Mouse (Mus musculus) neural tube, embryonic 11.5 days (tissue): ENCODE measurements around the gene Pias4. TPM values are rescaled to one million over a fixed set of nuclear protein-coding genes. Genes with fewer than 3 reads are reported as not detected.

Source experiments
- ATAC-seq: fragments of 200-750 bp; cut with Nextera tagmentation; 2 replicates; pipeline ENCODE4 v1.8.0; 2017; ENCODE audit warnings: moderate number of reproducible peaks, mild to moderate bottlenecking, moderate TSS enrichment, moderate library complexity; ENCODE audit not compliant: insufficient read depth, low FRiP score, low TSS enrichment
- DNase-seq: peaks from one replicate; pipeline ENCODE4 v3.0.0-alpha.2; 2015; ENCODE audit warnings: low spot score
- H3K27ac ChIP-seq: fragments of 300-500 bp; sonication (generic); 2 replicates; pipeline ENCODE4 v1.5.1; 2014; ENCODE audit warnings: low read depth, mild to moderate bottlenecking, low read length
- H3K27me3 ChIP-seq: fragments of 300-500 bp; sonication (generic); 2 replicates; pipeline ENCODE4 v1.6.1; 2014; ENCODE audit warnings: mild to moderate bottlenecking, low read length, mixed read lengths; ENCODE audit not compliant: control insufficient read depth, insufficient read depth
- H3K36me3 ChIP-seq: fragments of 300-500 bp; sonication (generic); 2 replicates; pipeline ENCODE4 v1.6.1; 2014; ENCODE audit warnings: mild to moderate bottlenecking, low read length, moderate library complexity, mixed read lengths; ENCODE audit not compliant: control insufficient read depth, insufficient read depth
- H3K4me1 ChIP-seq: fragments of 300-500 bp; sonication (generic); 2 replicates; pipeline ENCODE4 v1.6.1; 2014; ENCODE audit warnings: low read length, mixed read lengths; ENCODE audit not compliant: control insufficient read depth, insufficient read depth
- H3K4me2 ChIP-seq: fragments of 300-500 bp; sonication (generic); 2 replicates; pipeline ENCODE4 v1.6.1; 2014; ENCODE audit warnings: low read depth, mild to moderate bottlenecking, moderate library complexity
- H3K4me3 ChIP-seq: fragments of 300-500 bp; sonication (generic); 2 replicates; pipeline ENCODE4 v1.5.1; 2014; ENCODE audit warnings: low read depth, low read length
- H3K9ac ChIP-seq: fragments of 300-500 bp; sonication (generic); 2 replicates; pipeline ENCODE4 v1.6.1; 2014; ENCODE audit warnings: mild to moderate bottlenecking, low read length
- H3K9me3 ChIP-seq: fragments of 300-500 bp; sonication (generic); 2 replicates; pipeline ENCODE4 v1.6.1; 2016; ENCODE audit warnings: low read length; ENCODE audit not compliant: control insufficient read depth
- WGBS: fragments of 180-500 bp; shearing (Covaris S2); extraction: QIAGEN DNeasy Blood & Tissue Kit; methylation state at CpG from one replicate; pipeline ENCODE4 v1.1.7; 2014; 5-methylcytosine and 5-hydroxymethylcytosine counted together
- polyA plus RNA-seq: library from polyadenylated mRNA; unstranded; fragments of >200 nt; fragmentation: Nextera tagmentation; extraction: Ambion mirVana; gene quantifications from 2 replicates; pipeline ENCODE4 v1.2.1, GENCODE M21; 2014

The Pias4 gene
- polyA plus RNA-seq, 1 experiment from 2014 or later: 68.3 TPM

DNA sequence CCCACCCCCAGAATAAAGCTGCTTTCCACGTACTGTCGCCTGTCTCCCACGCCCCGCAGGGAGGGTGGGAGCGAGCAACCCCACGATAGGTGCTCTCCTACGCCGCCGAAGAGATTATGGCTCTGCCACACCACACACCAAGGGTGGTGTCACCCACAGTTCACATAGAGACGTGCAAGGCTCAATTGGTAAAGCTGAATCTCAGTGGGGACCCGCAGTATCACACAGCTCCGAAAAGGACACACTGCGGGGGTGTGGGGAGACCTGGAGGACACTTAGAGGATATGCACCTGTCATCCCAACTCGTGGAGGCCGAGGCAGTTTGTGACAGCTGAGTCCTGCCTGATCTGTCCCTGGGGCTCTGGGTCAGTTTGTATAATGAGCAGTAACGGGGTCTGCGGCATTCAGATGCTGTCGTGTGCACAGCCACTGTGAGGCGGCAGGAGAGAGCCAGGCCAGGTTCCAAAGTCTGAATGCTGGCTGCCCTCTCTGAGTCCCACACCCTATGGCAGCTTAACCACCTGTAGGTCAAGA lies 25.3 kb upstream of the Pias4 start:
- peak overlapping the region; percentile 58 for H3K4me3 ChIP-seq
- 0 out of 2 replicates have a peak, but pooled peaks cover 3% of the 10 kb centered on the region for H3K36me3 ChIP-seq
- DNase-seq: peak; percentile 56
- H3K27me3 ChIP-seq: peaks cover 26% of the 10 kb centered on the region
- 4% methylated on average over 19 of the region's 19 CpGs for WGBS
- peak overlapping the region; percentile 95 for H3K4me2 ChIP-seq
- peak; percentile 38 for ATAC-seq
- peak overlapping the region; percentile 80 for H3K27ac ChIP-seq
- no peaks in the 10 kb centered on the region for H3K9me3 ChIP-seq
- H3K9ac ChIP-seq: peak overlapping the region; percentile 77
- peaks cover 13% of the 10 kb centered on the region for H3K4me1 ChIP-seq

GRCm38 (mm10) chr10:81192270-81192967 lies 24.7 kb upstream of the Pias4 start:
- WGBS: 2% methylated on average over 54 of the region's 93 CpGs
- peak overlapping the region; percentile 77 for H3K9ac ChIP-seq
- ATAC-seq: peak; percentile 62

GRCm38 (mm10) chr10:81191342-81191982 lies 23.7 kb upstream of the Pias4 start:
- Histone ChIP-seq H3K36me3 (0 out of 2 replicates have a peak, but pooled peaks cover 3% of the 10 kb centered on the region), H3K9ac (no peak overlapping the region), H3K27ac (peak overlapping the region; percentile 80), H3K27me3 (peaks cover 26% of the 10 kb centered on the region), H3K4me2 (peak overlapping the region; percentile 95; the same call in 1 of the 2 replicates), H3K4me3 (no peak overlapping the region), H3K4me1 (peaks cover 13% of the 10 kb centered on the region), H3K9me3 (no peaks in the 10 kb centered on the region)
- 91% methylated on average over 18 of the region's 18 CpGs for WGBS
- DNase-seq: no peak
- no peak for ATAC-seq

More at GRCm38 (mm10) chr10:81192270-81192967, 24.7 kb upstream of the Pias4 start:
- peak overlapping the region; percentile 58 for H3K4me3 ChIP-seq
- 0 out of 2 replicates have a peak, but pooled peaks cover 3% of the 10 kb centered on the region for H3K36me3 ChIP-seq
- peak overlapping the region; percentile 95 for H3K4me2 ChIP-seq
- DNase-seq: peak; percentile 86
- peaks cover 13% of the 10 kb centered on the region for H3K4me1 ChIP-seq
- H3K9me3 ChIP-seq: no peaks in the 10 kb centered on the region
- H3K27me3 ChIP-seq: peaks cover 26% of the 10 kb centered on the region
- H3K27ac ChIP-seq: peak overlapping the region; percentile 80

DNA sequence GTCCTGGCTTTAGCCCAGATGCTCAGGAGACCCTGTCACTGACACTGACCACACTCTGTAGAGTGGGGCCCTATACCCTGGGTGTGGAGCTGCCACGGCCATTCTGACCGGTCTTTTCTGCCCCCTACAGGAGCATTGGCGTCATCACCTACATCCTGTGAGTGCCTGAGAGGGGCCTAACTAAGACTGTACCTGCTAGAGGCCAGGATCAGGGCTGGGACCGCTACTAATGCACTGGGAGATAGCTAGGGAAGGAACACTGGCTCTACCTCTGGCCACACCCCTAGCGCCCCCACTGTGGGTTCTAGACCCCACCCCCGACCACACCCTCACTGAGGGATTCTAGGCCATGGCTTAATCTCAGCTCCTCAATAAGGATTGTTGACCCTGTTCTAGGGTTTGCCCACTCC lies 23.2 kb upstream of the Pias4 start:
- Histone ChIP-seq H3K4me2 (no peak overlapping the region), H3K36me3 (0 out of 2 replicates have a peak, but pooled peaks cover 3% of the 10 kb centered on the region), H3K4me1 (peaks cover 13% of the 10 kb centered on the region), H3K9me3 (no peaks in the 10 kb centered on the region), H3K27me3 (peaks cover 20% of the 10 kb centered on the region), H3K27ac (peak overlapping the region; percentile 23; the same call in 1 of the 2 replicates), H3K4me3 (no peak overlapping the region), H3K9ac (no peak overlapping the region)
- DNase-seq (no peak), ATAC-seq (no peak)
- WGBS: 73% methylated on average over 6 of the region's 6 CpGs

DNA sequence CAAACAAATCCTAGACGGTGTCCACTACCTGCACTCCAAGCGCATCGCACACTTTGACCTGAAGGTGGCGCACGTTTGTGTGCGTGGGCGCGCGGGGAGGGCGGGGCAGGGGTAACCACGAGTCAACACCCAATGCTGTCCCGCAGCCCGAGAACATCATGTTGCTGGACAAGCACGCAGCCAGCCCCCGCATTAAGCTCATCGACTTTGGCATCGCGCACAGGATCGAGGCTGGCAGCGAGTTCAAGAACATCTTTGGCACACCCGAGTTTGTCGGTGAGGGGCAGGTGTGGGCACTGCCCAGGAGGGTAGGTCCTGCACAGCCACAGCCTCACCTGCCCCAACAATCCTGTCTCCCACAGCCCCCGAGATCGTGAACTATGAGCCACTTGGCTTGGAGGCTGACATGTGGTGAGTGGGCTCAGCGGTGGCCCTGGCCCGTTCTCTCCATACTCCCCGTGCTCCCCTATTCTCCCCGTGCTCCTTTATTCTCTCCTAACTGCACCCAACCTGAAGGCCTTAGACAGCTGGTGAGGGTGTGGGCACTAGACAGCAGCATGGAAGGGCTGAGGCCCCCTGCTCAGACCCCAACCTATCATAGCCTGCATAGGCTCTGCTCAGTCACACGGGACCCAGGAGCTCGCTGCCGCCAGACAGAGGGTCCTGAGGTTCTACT lies 22.7 kb upstream of the Pias4 start:
- Histone ChIP-seq H3K9ac (no peak overlapping the region), H3K4me2 (no peak overlapping the region)
- WGBS: 72% methylated on average over 31 of the region's 31 CpGs

DNA sequence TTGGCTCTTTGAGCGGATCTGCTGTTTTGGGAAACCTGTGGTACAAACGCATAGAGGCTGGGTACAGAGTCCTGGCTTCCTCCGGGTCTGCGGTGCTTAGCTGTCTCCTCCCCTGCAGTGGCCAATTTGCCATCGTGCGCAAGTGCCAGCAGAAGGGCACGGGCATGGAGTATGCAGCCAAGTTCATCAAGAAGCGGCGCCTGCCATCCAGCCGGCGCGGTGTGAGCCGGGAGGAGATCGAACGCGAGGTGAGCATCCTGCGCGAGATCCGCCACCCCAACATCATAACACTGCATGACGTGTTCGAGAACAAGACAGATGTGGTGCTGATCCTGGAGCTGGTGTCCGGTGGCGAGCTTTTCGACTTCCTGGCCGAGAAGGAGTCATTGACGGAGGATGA lies 22.1 kb upstream of the Pias4 start:
- peaks cover 5% of the 10 kb centered on the region; the same call in 1 of the 2 replicates for H3K36me3 ChIP-seq
- H3K4me2 ChIP-seq: no peak overlapping the region
- no peak overlapping the region for H3K9ac ChIP-seq
- DNase-seq (no peak), ATAC-seq (no peak)
- H3K27ac ChIP-seq: no peak overlapping the region
- no peaks in the 10 kb centered on the region for H3K9me3 ChIP-seq
- H3K4me1 ChIP-seq: peaks cover 13% of the 10 kb centered on the region
- WGBS: 73% methylated on average over 26 of the region's 26 CpGs
- peaks cover 13% of the 10 kb centered on the region for H3K27me3 ChIP-seq
- no peak overlapping the region for H3K4me3 ChIP-seq

More for the DNA sequence above, 22.7 kb upstream of the Pias4 start:
- Histone ChIP-seq H3K27ac (no peak overlapping the region), H3K27me3 (peaks cover 17% of the 10 kb centered on the region), H3K4me3 (no peak overlapping the region), H3K9me3 (no peaks in the 10 kb centered on the region), H3K4me1 (peaks cover 13% of the 10 kb centered on the region), H3K36me3 (0 out of 2 replicates have a peak, but pooled peaks cover 3% of the 10 kb centered on the region)
- peak; percentile 60 for DNase-seq
- ATAC-seq: no peak

DNA sequence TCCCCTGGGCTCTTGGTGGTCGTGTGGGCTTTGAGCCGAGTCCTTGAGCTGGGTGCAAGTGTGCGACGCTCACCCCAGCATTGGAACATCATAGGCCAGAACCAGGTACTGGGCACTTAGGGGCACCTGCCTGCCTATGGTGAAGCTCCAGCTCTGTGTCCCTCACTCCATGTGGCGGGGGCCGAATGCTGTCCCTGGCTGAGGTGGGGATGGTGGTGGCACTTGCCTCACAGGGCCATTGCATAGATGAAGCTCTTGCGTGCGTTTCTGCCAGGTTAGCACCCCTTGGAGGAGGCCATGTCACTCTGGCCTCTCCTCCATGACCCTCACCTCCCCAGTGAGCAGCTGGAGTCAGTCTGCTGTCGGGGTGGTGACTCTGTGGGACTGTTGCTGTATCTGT lies 19.4 kb upstream of the Pias4 start:
- Histone ChIP-seq H3K9me3 (no peaks in the 10 kb centered on the region), H3K27me3 (no peaks in the 10 kb centered on the region), H3K36me3 (peaks cover 5% of the 10 kb centered on the region; the same call in 1 of the 2 replicates), H3K9ac (no peak overlapping the region), H3K4me2 (no peak overlapping the region), H3K27ac (no peak overlapping the region), H3K4me1 (peaks cover 9% of the 10 kb centered on the region), H3K4me3 (no peak overlapping the region)
- DNase-seq: no peak
- ATAC-seq: no peak
- WGBS: 96% methylated on average over 9 of the region's 9 CpGs

DNA sequence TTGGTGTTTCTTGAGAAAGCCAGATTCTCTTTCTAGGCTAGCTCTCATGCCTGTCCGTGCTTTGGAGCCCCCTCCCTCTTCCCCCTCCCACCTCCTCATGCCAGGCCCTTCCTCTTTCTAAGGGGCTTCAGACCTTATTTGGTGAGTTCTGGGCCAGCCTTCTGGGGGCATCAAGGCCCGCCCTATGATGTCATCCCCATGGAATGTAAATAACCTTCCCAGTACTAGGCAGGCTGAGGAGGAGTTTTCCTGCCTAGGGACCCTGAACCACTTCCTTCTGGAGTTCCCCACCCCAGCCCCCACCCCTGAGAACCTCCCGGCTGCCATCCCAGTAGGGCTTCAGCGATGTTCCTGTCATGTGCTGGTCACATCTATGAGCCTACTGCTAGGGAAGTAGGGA lies 17.0 kb upstream of the Pias4 start:
- H3K27ac ChIP-seq: no peak overlapping the region
- H3K27me3 ChIP-seq: no peaks in the 10 kb centered on the region
- DNase-seq (no peak), ATAC-seq (no peak)
- no peak overlapping the region for H3K4me3 ChIP-seq
- WGBS: 63% methylated on average over 4 of the region's 4 CpGs
- H3K9me3 ChIP-seq: no peaks in the 10 kb centered on the region
- H3K36me3 ChIP-seq: peaks cover 26% of the 10 kb centered on the region
- peaks cover 4% of the 10 kb centered on the region; the same call in 1 of the 2 replicates for H3K4me1 ChIP-seq
- no peak overlapping the region for H3K4me2 ChIP-seq
- H3K9ac ChIP-seq: no peak overlapping the region
